Mouse (Mus musculus): ENCODE measurements around the gene Chrne. TPM values are rescaled to one million over a fixed set of nuclear protein-coding genes. Genes with fewer than 3 reads are reported as not detected.

The Chrne gene
- polyA plus RNA-seq, 1 experiment from 2014 or later: not detected

DNA sequence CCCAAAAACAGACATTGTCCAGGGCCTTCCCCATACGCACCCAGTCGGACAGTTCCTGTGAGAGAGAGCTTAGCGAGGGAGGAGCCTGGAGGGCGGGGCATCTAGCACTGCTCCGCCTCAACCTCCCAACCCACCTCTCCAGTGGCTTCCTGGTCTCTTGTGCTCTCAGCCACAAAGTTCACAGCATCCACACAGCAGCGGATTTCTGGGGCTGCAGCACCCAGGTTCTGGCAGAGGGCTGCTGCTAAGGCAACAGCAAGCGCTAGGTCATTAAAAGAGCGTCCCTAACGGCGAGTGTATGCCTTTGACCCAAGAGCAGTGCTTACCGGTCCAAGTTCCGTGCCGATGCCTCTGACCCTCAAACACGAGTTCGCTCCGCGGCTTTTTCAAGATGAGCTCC lies 3.9 kb downstream of the Chrne start:
- WGBS: under 1% methylated on average over 17 of the region's 17 CpGs
- Histone ChIP-seq H3K27me3 (ENCODE audit: control insufficient read depth, insufficient read depth, low read length) (no peaks in the 10 kb centered on the region), H3K27ac (replicated peaks) (peak overlapping the region; percentile 67), H3K4me2 (replicated peaks; ENCODE audit: low read depth) (peak overlapping the region; percentile 72), H3K9ac (ENCODE audit: low read length) (peak overlapping the region; percentile 56), H3K4me3 (ENCODE audit: low read depth, low read length) (peak overlapping the region; percentile 41), H3K4me1 (replicated peaks; ENCODE audit: control insufficient read depth, insufficient read depth) (no peaks in the 10 kb centered on the region), H3K9me3 (ENCODE audit: control insufficient read depth, low read length) (no peaks in the 10 kb centered on the region), H3K36me3 (ENCODE audit: control insufficient read depth, insufficient read depth, low read length) (peaks cover 3% of the 10 kb centered on the region)
- peak; percentile 31; the same call in 1 of the 2 replicates for TF ChIP-seq CTCF (IDR thresholded peaks at IDR 0.05; ENCODE audit: low read depth)
- TF ChIP-seq EP300 (optimal IDR thresholded peaks at IDR 0.05): no peak
- peak; percentile 81 for DNase-seq (ENCODE audit: low spot score)
- ATAC-seq (ENCODE audit: low FRiP score, low TSS enrichment): peak; percentile 87

DNA sequence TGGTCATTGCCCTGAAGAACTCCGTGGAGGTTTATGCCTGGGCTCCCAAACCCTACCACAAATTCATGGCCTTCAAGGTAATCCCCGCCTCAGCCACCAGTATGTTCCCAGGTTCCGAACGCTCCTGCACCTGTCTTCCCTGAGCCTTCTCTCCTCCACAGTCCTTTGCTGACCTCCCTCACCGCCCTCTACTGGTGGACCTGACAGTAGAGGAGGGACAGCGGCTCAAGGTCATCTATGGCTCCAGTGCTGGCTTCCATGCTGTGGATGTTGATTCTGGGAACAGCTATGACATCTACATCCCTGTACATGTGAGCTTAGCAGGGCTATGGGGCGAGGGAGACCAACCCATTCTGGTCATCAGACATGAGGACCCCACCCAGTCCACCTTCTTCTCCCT lies 6.5 kb downstream of the Chrne start:
- 73% methylated on average over 7 of the region's 7 CpGs for WGBS
- no peak for TF ChIP-seq EP300 (optimal IDR thresholded peaks at IDR 0.05)
- peak; percentile 53 for TF ChIP-seq CTCF (IDR thresholded peaks at IDR 0.05; ENCODE audit: low read depth)
- no peaks in the 10 kb centered on the region for H3K27me3 ChIP-seq (ENCODE audit: control insufficient read depth, insufficient read depth, low read length)
- H3K4me3 ChIP-seq (ENCODE audit: low read depth, low read length): no peak overlapping the region
- H3K9ac ChIP-seq (ENCODE audit: low read length): no peak overlapping the region
- ATAC-seq (ENCODE audit: low FRiP score, low TSS enrichment) (no peak), DNase-seq (ENCODE audit: low spot score) (no peak)
- H3K4me1 ChIP-seq (replicated peaks; ENCODE audit: control insufficient read depth, insufficient read depth): no peaks in the 10 kb centered on the region
- no peaks in the 10 kb centered on the region for H3K9me3 ChIP-seq (ENCODE audit: control insufficient read depth, low read length)
- no peak overlapping the region for H3K27ac ChIP-seq (replicated peaks)
- H3K4me2 ChIP-seq (replicated peaks; ENCODE audit: low read depth): no peak overlapping the region
- peaks cover 19% of the 10 kb centered on the region for H3K36me3 ChIP-seq (ENCODE audit: control insufficient read depth, insufficient read depth, low read length)

DNA sequence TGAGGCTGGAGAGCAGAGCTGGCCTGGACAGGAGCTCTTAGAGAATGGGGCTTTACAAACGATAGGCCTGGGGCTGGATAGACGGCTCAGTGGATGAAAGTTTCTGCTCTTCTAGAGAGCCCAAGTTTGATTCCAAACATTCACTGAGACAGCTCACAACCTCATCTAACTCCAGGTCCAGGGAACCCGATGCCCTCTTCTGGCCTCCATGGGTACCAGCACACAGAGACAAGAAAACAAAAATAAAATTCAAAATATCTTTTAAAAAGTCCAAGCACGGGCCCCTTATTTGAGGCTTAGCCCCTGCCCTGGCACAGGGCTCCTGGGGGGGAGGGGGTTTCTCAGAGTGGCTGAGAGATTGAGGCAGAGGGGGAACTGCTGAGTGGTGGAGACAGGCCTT lies 8.3 kb downstream of the Chrne start:
- WGBS: 84% methylated on average over 4 of the region's 4 CpGs
- no peaks in the 10 kb centered on the region for H3K4me1 ChIP-seq (replicated peaks; ENCODE audit: control insufficient read depth, insufficient read depth)
- TF ChIP-seq EP300 (optimal IDR thresholded peaks at IDR 0.05): no peak
- TF ChIP-seq CTCF (IDR thresholded peaks at IDR 0.05; ENCODE audit: low read depth): peak; percentile 53
- no peak for DNase-seq (ENCODE audit: low spot score)
- no peak overlapping the region for H3K4me3 ChIP-seq (ENCODE audit: low read depth, low read length)
- peaks cover 22% of the 10 kb centered on the region for H3K36me3 ChIP-seq (ENCODE audit: control insufficient read depth, insufficient read depth, low read length)
- H3K27me3 ChIP-seq (ENCODE audit: control insufficient read depth, insufficient read depth, low read length): no peaks in the 10 kb centered on the region
- H3K4me2 ChIP-seq (replicated peaks; ENCODE audit: low read depth): no peak overlapping the region
- no peak overlapping the region for H3K27ac ChIP-seq (replicated peaks)
- no peak for ATAC-seq (ENCODE audit: low FRiP score, low TSS enrichment)
- no peaks in the 10 kb centered on the region for H3K9me3 ChIP-seq (ENCODE audit: control insufficient read depth, low read length)
- no peak overlapping the region for H3K9ac ChIP-seq (ENCODE audit: low read length)

DNA sequence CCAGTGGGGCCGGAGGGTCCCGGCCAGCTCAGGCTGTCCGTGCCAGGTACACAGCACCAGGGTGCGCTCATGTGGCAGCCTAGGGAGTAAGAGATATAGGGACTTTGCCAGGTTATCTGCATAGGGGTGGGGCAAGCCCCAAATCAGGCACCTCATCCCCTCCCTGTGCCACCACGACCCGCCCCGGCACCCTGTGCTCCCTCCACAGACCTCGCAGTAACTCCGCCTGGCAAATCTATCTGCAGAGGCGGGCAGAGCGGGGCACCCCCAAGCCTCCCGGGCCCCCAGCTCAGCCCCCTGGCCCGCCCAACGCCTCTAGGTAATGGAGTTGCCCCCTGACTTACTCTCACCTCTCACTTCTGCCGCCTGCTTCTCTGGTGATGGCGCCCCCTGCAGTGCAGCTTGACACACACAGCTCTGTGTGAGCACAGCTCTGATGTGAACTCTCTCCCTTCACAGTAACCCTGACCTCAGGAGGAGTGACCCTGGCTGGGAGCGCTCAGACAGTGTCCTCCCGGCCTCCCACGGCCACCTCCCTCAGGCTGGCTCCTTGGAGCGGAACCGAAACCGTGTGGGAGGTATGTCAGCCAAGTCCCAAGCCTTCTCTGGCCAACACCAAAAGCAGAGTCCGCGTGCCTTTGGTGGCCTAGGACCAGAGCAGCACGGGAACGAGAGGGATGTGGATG lies 10.5 kb downstream of the Chrne start:
- no peak overlapping the region for H3K4me3 ChIP-seq (ENCODE audit: low read depth, low read length)
- H3K9me3 ChIP-seq (ENCODE audit: control insufficient read depth, low read length): no peaks in the 10 kb centered on the region
- H3K36me3 ChIP-seq (ENCODE audit: control insufficient read depth, insufficient read depth, low read length): peaks cover 32% of the 10 kb centered on the region
- H3K4me2 ChIP-seq (replicated peaks; ENCODE audit: low read depth): no peak overlapping the region
- DNase-seq (ENCODE audit: low spot score): peak; percentile 47
- no peak for ATAC-seq (ENCODE audit: low FRiP score, low TSS enrichment)
- H3K9ac ChIP-seq (ENCODE audit: low read length): no peak overlapping the region
- no peaks in the 10 kb centered on the region for H3K4me1 ChIP-seq (replicated peaks; ENCODE audit: control insufficient read depth, insufficient read depth)
- 90% methylated on average over 25 of the region's 26 CpGs for WGBS
- peak; percentile 64 for TF ChIP-seq CTCF (IDR thresholded peaks at IDR 0.05; ENCODE audit: low read depth)
- no peak for TF ChIP-seq EP300 (optimal IDR thresholded peaks at IDR 0.05)
- no peaks in the 10 kb centered on the region for H3K27me3 ChIP-seq (ENCODE audit: control insufficient read depth, insufficient read depth, low read length)
- H3K27ac ChIP-seq (replicated peaks): no peak overlapping the region

DNA sequence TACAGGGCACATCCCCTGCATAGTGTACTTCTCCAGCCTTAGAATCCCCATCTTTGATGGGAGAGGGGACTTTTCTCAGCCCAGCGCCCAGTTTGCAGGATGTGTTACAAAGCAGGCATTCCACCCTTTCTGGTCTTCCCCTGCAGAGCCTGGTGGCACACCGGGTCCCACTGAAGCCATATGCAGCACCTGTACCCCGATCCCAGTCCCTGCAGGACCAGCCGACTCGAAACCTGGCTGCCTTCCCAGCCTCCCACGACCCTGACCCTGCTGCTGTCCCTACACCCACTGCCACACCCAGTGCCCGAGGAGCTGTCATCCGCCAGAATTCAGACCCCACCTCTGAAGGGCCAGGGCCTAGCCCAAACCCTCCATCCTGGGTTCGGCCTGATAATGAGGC lies 11.4 kb downstream of the Chrne start:
- Histone ChIP-seq H3K4me1 (replicated peaks; ENCODE audit: control insufficient read depth, insufficient read depth) (no peaks in the 10 kb centered on the region), H3K9me3 (ENCODE audit: control insufficient read depth, low read length) (no peaks in the 10 kb centered on the region), H3K9ac (ENCODE audit: low read length) (no peak overlapping the region), H3K27ac (replicated peaks) (no peak overlapping the region), H3K36me3 (ENCODE audit: control insufficient read depth, insufficient read depth, low read length) (peaks cover 34% of the 10 kb centered on the region), H3K4me2 (replicated peaks; ENCODE audit: low read depth) (no peak overlapping the region), H3K27me3 (ENCODE audit: control insufficient read depth, insufficient read depth, low read length) (no peaks in the 10 kb centered on the region), H3K4me3 (ENCODE audit: low read depth, low read length) (no peak overlapping the region)
- ATAC-seq (ENCODE audit: low FRiP score, low TSS enrichment) (no peak), DNase-seq (ENCODE audit: low spot score) (no peak)
- no peak for TF ChIP-seq EP300 (optimal IDR thresholded peaks at IDR 0.05)
- TF ChIP-seq CTCF (IDR thresholded peaks at IDR 0.05; ENCODE audit: low read depth): no peak
- 79% methylated on average over 9 of the region's 9 CpGs for WGBS

DNA sequence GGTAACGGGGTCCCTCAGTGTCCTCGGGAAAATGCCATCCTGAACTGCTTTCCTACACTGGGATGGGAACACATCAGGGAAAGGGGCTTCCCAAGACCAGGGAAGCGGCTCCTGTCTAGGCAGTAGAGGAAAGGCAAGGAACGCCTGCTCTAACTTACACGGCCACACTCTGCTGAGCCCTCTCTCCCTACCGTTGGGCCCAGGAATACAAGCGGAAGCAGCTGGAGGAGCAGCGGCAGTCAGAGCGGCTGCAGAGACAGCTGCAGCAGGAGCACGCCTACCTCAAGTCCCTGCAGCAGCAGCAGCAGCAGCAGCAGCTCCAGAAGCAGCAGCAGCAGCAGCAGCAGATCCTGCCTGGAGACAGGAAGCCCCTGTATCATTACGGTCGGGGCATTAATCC lies 12.3 kb downstream of the Chrne start:
- Histone ChIP-seq H3K9ac (ENCODE audit: low read length) (no peak overlapping the region), H3K4me3 (ENCODE audit: low read depth, low read length) (no peak overlapping the region), H3K4me1 (replicated peaks; ENCODE audit: control insufficient read depth, insufficient read depth) (no peaks in the 10 kb centered on the region), H3K4me2 (replicated peaks; ENCODE audit: low read depth) (no peak overlapping the region), H3K27me3 (ENCODE audit: control insufficient read depth, insufficient read depth, low read length) (no peaks in the 10 kb centered on the region), H3K27ac (replicated peaks) (no peak overlapping the region), H3K36me3 (ENCODE audit: control insufficient read depth, insufficient read depth, low read length) (peaks cover 38% of the 10 kb centered on the region), H3K9me3 (ENCODE audit: control insufficient read depth, low read length) (no peaks in the 10 kb centered on the region)
- TF ChIP-seq CTCF (IDR thresholded peaks at IDR 0.05; ENCODE audit: low read depth): no peak
- no peak for TF ChIP-seq EP300 (optimal IDR thresholded peaks at IDR 0.05)
- WGBS: 68% methylated on average over 12 of the region's 12 CpGs
- no peak for ATAC-seq (ENCODE audit: low FRiP score, low TSS enrichment)
- DNase-seq (ENCODE audit: low spot score): no peak

Measured in stomach, postnatal 0 days (tissue).